Mouse (Mus musculus): ENCODE measurements around the gene Cacng3. TPM values are rescaled to one million over a fixed set of nuclear protein-coding genes. Genes with fewer than 3 reads are reported as not detected.
A peak's percentile ranks its signal among the peaks of the same experiment; 100 is the strongest.

Cacng3 gene
- total and polyA plus RNA-seq, 2 experiments from 2014 or later, result 20.9 to 37.1 TPM

GRCm38 (mm10) chr7:122740663-122741062, 70.4 kb downstream of the Cacng3 start:
- 63% methylated on average over 2 of the region's 2 CpGs for WGBS
- TF ChIP-seq CTCF (IDR thresholded peaks at IDR 0.05), result no peak
- ATAC-seq (ENCODE audit: low FRiP score), result no peak

GRCm38 (mm10) chr7:122755920-122756603, 85.8 kb downstream of the Cacng3 start:
- no peak overlapping the region for H3K27ac ChIP-seq (ENCODE audit: low read depth, low read length)
- no peaks in the 10 kb centered on the region for H3K36me3 ChIP-seq (ENCODE audit: insufficient read depth, low read length)
- no peak overlapping the region for H3K9ac ChIP-seq (replicated peaks; ENCODE audit: low read length, poor library complexity, severe bottlenecking)
- ATAC-seq (ENCODE audit: low FRiP score), result no peak
- no peak overlapping the region for H3K4me3 ChIP-seq (ENCODE audit: low read depth, low read length)
- no peak overlapping the region for H3K4me2 ChIP-seq (ENCODE audit: low read depth, low read length, poor library complexity, severe bottlenecking)
- no peak for DNase-seq (ENCODE audit: low spot score)
- H3K27me3 ChIP-seq (ENCODE audit: insufficient read depth, low read length), result no peaks in the 10 kb centered on the region
- peak; percentile 13; the same call in 1 of the 2 replicates for TF ChIP-seq CTCF (IDR thresholded peaks at IDR 0.05)
- H3K9me3 ChIP-seq (ENCODE audit: low read length), result no peaks in the 10 kb centered on the region
- no peaks in the 10 kb centered on the region for H3K4me1 ChIP-seq (ENCODE audit: insufficient read depth, low read length)
- WGBS, result 78% methylated on average over 5 of the region's 5 CpGs

More at GRCm38 (mm10) chr7:122740663-122741062, 70.4 kb downstream of the Cacng3 start:
- no peak for DNase-seq (ENCODE audit: low spot score)
- Histone ChIP-seq H3K27ac (ENCODE audit: low read depth, low read length) (no peak overlapping the region), H3K4me1 (ENCODE audit: insufficient read depth, low read length) (peaks cover 3% of the 10 kb centered on the region; the same call in 1 of the 2 replicates), H3K4me2 (ENCODE audit: low read depth, low read length, poor library complexity, severe bottlenecking) (no peak overlapping the region), H3K4me3 (ENCODE audit: low read depth, low read length) (no peak overlapping the region), H3K36me3 (ENCODE audit: insufficient read depth, low read length) (no peaks in the 10 kb centered on the region), H3K27me3 (ENCODE audit: insufficient read depth, low read length) (no peaks in the 10 kb centered on the region), H3K9me3 (ENCODE audit: low read length) (no peaks in the 10 kb centered on the region), H3K9ac (replicated peaks; ENCODE audit: low read length, poor library complexity, severe bottlenecking) (no peak overlapping the region)

- Histone ChIP-seq H3K27ac (ENCODE audit: low read depth, low read length) (no peak overlapping the region), H3K4me3 (ENCODE audit: low read depth, low read length) (no peak overlapping the region), H3K9ac (replicated peaks; ENCODE audit: low read length, poor library complexity, severe bottlenecking) (no peak overlapping the region), H3K4me2 (ENCODE audit: low read depth, low read length, poor library complexity, severe bottlenecking) (no peak overlapping the region), H3K4me1 (ENCODE audit: insufficient read depth, low read length) (no peaks in the 10 kb centered on the region), H3K9me3 (ENCODE audit: low read length) (no peaks in the 10 kb centered on the region), H3K27me3 (ENCODE audit: insufficient read depth, low read length) (no peaks in the 10 kb centered on the region), H3K36me3 (ENCODE audit: insufficient read depth, low read length) (no peaks in the 10 kb centered on the region)
- DNase-seq (ENCODE audit: low spot score) (no peak), ATAC-seq (ENCODE audit: low FRiP score) (no peak)
- no peak for TF ChIP-seq CTCF (IDR thresholded peaks at IDR 0.05)
- WGBS, result 77% methylated on average over 3 of the region's 3 CpGs
Observed at GRCm38 (mm10) chr7:122758645-122759044, 88.4 kb downstream of the Cacng3 start.

GRCm38 (mm10) chr7:122764506-122764905, 94.2 kb downstream of the Cacng3 start:
- no peak for ATAC-seq (ENCODE audit: low FRiP score)
- no peak overlapping the region for H3K4me2 ChIP-seq (ENCODE audit: low read depth, low read length, poor library complexity, severe bottlenecking)
- no peaks in the 10 kb centered on the region for H3K4me1 ChIP-seq (ENCODE audit: insufficient read depth, low read length)
- H3K4me3 ChIP-seq (ENCODE audit: low read depth, low read length), result no peak overlapping the region
- DNase-seq (ENCODE audit: low spot score), result no peak
- WGBS, result 60% methylated on average over 5 of the region's 5 CpGs
- H3K27ac ChIP-seq (ENCODE audit: low read depth, low read length), result no peak overlapping the region
- no peaks in the 10 kb centered on the region for H3K27me3 ChIP-seq (ENCODE audit: insufficient read depth, low read length)
- H3K9me3 ChIP-seq (ENCODE audit: low read length), result no peaks in the 10 kb centered on the region
- 0 out of 2 replicates have a peak, but pooled peaks cover 4% of the 10 kb centered on the region for H3K36me3 ChIP-seq (ENCODE audit: insufficient read depth, low read length)
- no peak overlapping the region for H3K9ac ChIP-seq (replicated peaks; ENCODE audit: low read length, poor library complexity, severe bottlenecking)
- no peak for TF ChIP-seq CTCF (IDR thresholded peaks at IDR 0.05)

GRCm38 (mm10) chr7:122768292-122769020, 98.2 kb downstream of the Cacng3 start:
- no peak overlapping the region for H3K9ac ChIP-seq (replicated peaks; ENCODE audit: low read length, poor library complexity, severe bottlenecking)
- no peak overlapping the region for H3K4me2 ChIP-seq (ENCODE audit: low read depth, low read length, poor library complexity, severe bottlenecking)
- no peak overlapping the region for H3K4me3 ChIP-seq (ENCODE audit: low read depth, low read length)
- H3K9me3 ChIP-seq (ENCODE audit: low read length), result no peaks in the 10 kb centered on the region
- H3K4me1 ChIP-seq (ENCODE audit: insufficient read depth, low read length), result no peaks in the 10 kb centered on the region
- 92% methylated on average over 27 of the region's 27 CpGs for WGBS
- ATAC-seq (ENCODE audit: low FRiP score) (no peak), DNase-seq (ENCODE audit: low spot score) (no peak)
- H3K27me3 ChIP-seq (ENCODE audit: insufficient read depth, low read length), result no peaks in the 10 kb centered on the region
- no peak overlapping the region for H3K27ac ChIP-seq (ENCODE audit: low read depth, low read length)
- no peak for TF ChIP-seq CTCF (IDR thresholded peaks at IDR 0.05)
- 0 out of 2 replicates have a peak, but pooled peaks cover 4% of the 10 kb centered on the region for H3K36me3 ChIP-seq (ENCODE audit: insufficient read depth, low read length)

GRCm38 (mm10) chr7:122779601-122780000, 109.3 kb downstream of the Cacng3 start:
- no peaks in the 10 kb centered on the region for H3K9me3 ChIP-seq (ENCODE audit: low read length)

More at GRCm38 (mm10) chr7:122779601-122780000, 109.3 kb downstream of the Cacng3 start:
- no peaks in the 10 kb centered on the region for H3K36me3 ChIP-seq (ENCODE audit: insufficient read depth, low read length)
- 82% methylated on average over 7 of the region's 7 CpGs for WGBS
- no peaks in the 10 kb centered on the region for H3K27me3 ChIP-seq (ENCODE audit: insufficient read depth, low read length)
- H3K27ac ChIP-seq (ENCODE audit: low read depth, low read length), result no peak overlapping the region
- H3K4me1 ChIP-seq (ENCODE audit: insufficient read depth, low read length), result no peaks in the 10 kb centered on the region
- DNase-seq (ENCODE audit: low spot score), result no peak
- no peak overlapping the region for H3K4me3 ChIP-seq (ENCODE audit: low read depth, low read length)
- ATAC-seq (ENCODE audit: low FRiP score), result no peak
- no peak overlapping the region for H3K4me2 ChIP-seq (ENCODE audit: low read depth, low read length, poor library complexity, severe bottlenecking)
- no peak for TF ChIP-seq CTCF (IDR thresholded peaks at IDR 0.05)
- H3K9ac ChIP-seq (replicated peaks; ENCODE audit: low read length, poor library complexity, severe bottlenecking), result no peak overlapping the region

Measured in midbrain, postnatal 0 days (tissue).